Mouse (Mus musculus) MEL (cell line): ENCODE results near the gene Vdac1. TPM values are rescaled to one million over a fixed set of nuclear protein-coding genes. Genes with fewer than 3 reads are reported as not detected.

Source experiments
- DNase-seq: peaks from one replicate; pipeline ENCODE4 v3.0.0; 2011; ENCODE audit warnings: low read depth, low spot score
- H3K27ac ChIP-seq: 2 replicates; pipeline ENCODE4 v1.5.1; 2012; ENCODE audit warnings: low read depth, mild to moderate bottlenecking, control low read depth, low read length, moderate library complexity; ENCODE audit not compliant: control insufficient read depth
- H3K27me3 ChIP-seq, 2 experiments: fragments of 150-350 bp in 1 of 2; sonication (generic) in 1 of 2; 2 replicates each; pipeline ENCODE4 v1.6.1; 2012; ENCODE audit warnings: low read length in 2 of 2, mild to moderate bottlenecking in 2 of 2, improper control_type of control experiment in 1 of 2, moderate library complexity in 1 of 2; ENCODE audit not compliant: insufficient read depth in 2 of 2, control insufficient read depth in 1 of 2
- H3K36me3 ChIP-seq, 2 experiments: 2 replicates each; pipeline ENCODE4 v1.6.1; 2012 to 2014; ENCODE audit warnings: low read length in 2 of 2, improper control_type of control experiment in 1 of 2, inconsistent platforms in 1 of 2, mild to moderate bottlenecking in 1 of 2; ENCODE audit not compliant: insufficient read depth in 2 of 2, control insufficient read depth in 1 of 2
- H3K4me1 ChIP-seq, 2 experiments: fragments of 150-350 bp in 1 of 2; sonication (generic) in 1 of 2; 2 replicates each; pipeline ENCODE4 v1.6.1; 2012; ENCODE audit warnings: low read length in 2 of 2, improper control_type of control experiment in 1 of 2, mild to moderate bottlenecking in 1 of 2; ENCODE audit not compliant: insufficient read depth in 2 of 2, control insufficient read depth in 1 of 2
- H3K4me3 ChIP-seq, 2 experiments: fragments of 150-350 bp in 1 of 2; sonication (generic) in 1 of 2; 2 replicates each; pipeline ENCODE4 v1.5.1; 2012; ENCODE audit warnings: low read depth in 2 of 2, low read length in 2 of 2, mild to moderate bottlenecking in 2 of 2, moderate library complexity in 2 of 2, control low read depth in 1 of 2, improper control_type of control experiment in 1 of 2; ENCODE audit not compliant: control insufficient read depth in 1 of 2, insufficient read depth in 1 of 2
- H3K79me2 ChIP-seq: 2 replicates; pipeline ENCODE4 v1.6.1; 2012; ENCODE audit warnings: mild to moderate bottlenecking, low read length, moderate library complexity; ENCODE audit not compliant: control insufficient read depth, poor library complexity, insufficient read depth
- H3K9ac ChIP-seq: 2 replicates; pipeline ENCODE4 v1.6.1; 2012; ENCODE audit warnings: low read depth, mild to moderate bottlenecking, control low read depth, low read length, moderate library complexity; ENCODE audit not compliant: control insufficient read depth, poor library complexity, severe bottlenecking
- H3K9me3 ChIP-seq: fragments of 150-350 bp; sonication (generic); replicated peaks from 2 replicates; pipeline ENCODE4 v1.6.1; 2012; ENCODE audit warnings: mild to moderate bottlenecking, low read length, improper control_type of control experiment, moderate library complexity; ENCODE audit not compliant: insufficient read depth
- BHLHE40 ChIP-seq: IDR thresholded peaks from 2 replicates; pipeline ENCODE4 v1.6.1; 2012; ENCODE audit warnings: low read depth, mild to moderate bottlenecking, inconsistent platforms, low read length, improper control_type of control experiment, borderline replicate concordance
- CHD1 ChIP-seq: IDR thresholded peaks from 2 replicates; pipeline ENCODE4 v1.6.1; 2012; ENCODE audit warnings: low read depth, mild to moderate bottlenecking, inconsistent platforms, low read length, improper control_type of control experiment
- ELF1 ChIP-seq: IDR thresholded peaks from 2 replicates; pipeline ENCODE4 v1.6.1; 2014; ENCODE audit warnings: low read depth, mild to moderate bottlenecking, inconsistent platforms, low read length, improper control_type of control experiment, moderate library complexity
- ETS1 ChIP-seq: IDR thresholded peaks from 2 replicates; pipeline ENCODE4 v1.6.1; 2012; ENCODE audit warnings: low read depth, mild to moderate bottlenecking, inconsistent platforms, low read length, improper control_type of control experiment, moderate library complexity
- GABPA ChIP-seq: IDR thresholded peaks from 2 replicates; pipeline ENCODE4 v1.6.1; 2012; ENCODE audit warnings: low read depth, mild to moderate bottlenecking, inconsistent platforms, low read length, improper control_type of control experiment, moderate library complexity
- JUND ChIP-seq: IDR thresholded peaks from 2 replicates; pipeline ENCODE4 v1.6.1; 2011; ENCODE audit warnings: low read depth, mild to moderate bottlenecking, improper control_type of control experiment, low read length
- KAT2A ChIP-seq: conservative IDR thresholded peaks from 2 replicates; pipeline ENCODE4 v1.6.1; 2012; ENCODE audit warnings: low read depth, low read length, improper control_type of control experiment, inconsistent platforms
- MAFK ChIP-seq: IDR thresholded peaks from 2 replicates; pipeline ENCODE4 v1.6.1; 2011; ENCODE audit warnings: low read depth, mild to moderate bottlenecking, low read length, improper control_type of control experiment, borderline replicate concordance
- MAZ ChIP-seq: IDR thresholded peaks from 2 replicates; pipeline ENCODE4 v1.6.1; 2012; ENCODE audit warnings: low read depth, mild to moderate bottlenecking, inconsistent platforms, low read length, improper control_type of control experiment
- MXI1 ChIP-seq: IDR thresholded peaks from 2 replicates; pipeline ENCODE4 v1.6.1; 2011; ENCODE audit warnings: mild to moderate bottlenecking, low read depth, low read length, improper control_type of control experiment
- NRF1 ChIP-seq: IDR thresholded peaks from 2 replicates; pipeline ENCODE4 v1.6.1; 2014; ENCODE audit warnings: low read depth, mild to moderate bottlenecking, inconsistent platforms, low read length, improper control_type of control experiment, moderate library complexity; ENCODE audit not compliant: poor library complexity, insufficient read depth, severe bottlenecking
- POLR2A ChIP-seq, 2 experiments: IDR thresholded peaks; 2 replicates each; pipeline ENCODE4 v1.6.1; 2011 to 2012; ENCODE audit warnings: low read length in 2 of 2, mild to moderate bottlenecking in 2 of 2, control low read depth in 1 of 2, improper control_type of control experiment in 1 of 2, low read depth in 1 of 2, moderate library complexity in 1 of 2; ENCODE audit not compliant: control insufficient read depth in 1 of 2, insufficient read depth in 1 of 2, poor library complexity in 1 of 2
- POLR2AphosphoS2 ChIP-seq: IDR thresholded peaks from 2 replicates; pipeline ENCODE4 v1.6.1; 2011; ENCODE audit warnings: low read length, improper control_type of control experiment
- POLR2AphosphoS5 ChIP-seq: IDR thresholded peaks from 2 replicates; pipeline ENCODE4 v1.6.1; 2012; ENCODE audit warnings: low read depth, borderline replicate concordance, mild to moderate bottlenecking, inconsistent platforms, low read length, moderate library complexity, mixed read lengths
- TCF12 ChIP-seq: IDR thresholded peaks from 2 replicates; pipeline ENCODE4 v1.6.1; 2014; ENCODE audit warnings: low read depth, mild to moderate bottlenecking, inconsistent platforms, low read length, improper control_type of control experiment, moderate library complexity
- USF1 ChIP-seq: IDR thresholded peaks from 2 replicates; pipeline ENCODE4 v1.6.1; 2014; ENCODE audit warnings: low read depth, mild to moderate bottlenecking, inconsistent platforms, low read length, improper control_type of control experiment, moderate library complexity
- ZKSCAN1 ChIP-seq: IDR thresholded peaks from 2 replicates; pipeline ENCODE4 v1.6.1; 2012; ENCODE audit warnings: low read depth, mild to moderate bottlenecking, inconsistent platforms, low read length, improper control_type of control experiment, moderate library complexity
- polyA plus RNA-seq, 2 experiments: library from polyadenylated mRNA; stranded (reverse) in 1 of 2; unstranded in 1 of 2; fragments of >175 nt in 1 of 2; fragments of >200 nt in 1 of 2; gene quantifications; 2 replicates each; pipeline versions ENCODE4 v1.2.1 to v1.2.4; 2012; ENCODE audit warnings: low replicate concordance in 2 of 2, low read depth in 1 of 2; ENCODE audit not compliant: insufficient read length in 2 of 2, insufficient read depth in 1 of 2, missing spikeins in 1 of 2
- total RNA-seq: library from RNA; depleted of rRNA; stranded (reverse); fragments of 300-350 nt; gene quantifications from 2 replicates; pipeline ENCODE4 v1.2.3, GENCODE M21; 2012

Vdac1 gene
- total and polyA plus RNA-seq, 3 experiments = 257 to 389 (median 381) TPM

DNA sequence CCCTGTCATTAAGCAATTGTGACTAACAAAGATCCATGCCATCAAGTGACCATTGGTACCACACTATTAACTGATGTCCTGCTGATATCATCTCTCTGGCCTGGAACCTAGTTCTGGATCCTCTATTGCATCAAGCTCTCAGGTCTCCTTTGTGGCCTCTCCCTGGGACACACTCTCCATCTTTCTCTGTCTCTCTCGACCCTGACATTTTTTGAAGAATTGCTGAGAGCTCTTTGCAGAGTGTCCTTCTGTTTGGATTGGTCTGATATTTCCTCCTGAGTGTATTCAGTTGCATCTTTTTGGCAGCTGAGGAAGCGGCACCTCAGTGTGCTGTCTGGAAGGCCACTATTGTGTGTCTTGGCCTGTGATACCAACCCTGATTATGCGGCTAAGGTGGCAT lies 18.6 kb downstream of the Vdac1 start:
- H3K79me2 ChIP-seq = no peaks in the 10 kb centered on the region; the same call in 1 of the 2 replicates
- H3K4me1 ChIP-seq = no peaks in the 10 kb centered on the region
- H3K36me3 ChIP-seq = peaks cover 0 to 43% of the 10 kb centered on the region in 2 experiments; a peak in 2 of 4 replicates
- no peak overlapping the region for H3K9ac ChIP-seq
- no peaks in the 10 kb centered on the region for H3K9me3 ChIP-seq
- H3K4me3 ChIP-seq = no peak overlapping the region
- DNase-seq = no peak
- H3K27ac ChIP-seq = no peak overlapping the region
- TF ChIP-seq USF1 (no peak), POLR2AphosphoS2 (0 out of 2 replicates have a peak, but pooled peaks have one; percentile 10)
- TF ChIP-seq, all 39 proteins: peak for 1
- H3K27me3 ChIP-seq = no peaks in the 10 kb centered on the region

DNA sequence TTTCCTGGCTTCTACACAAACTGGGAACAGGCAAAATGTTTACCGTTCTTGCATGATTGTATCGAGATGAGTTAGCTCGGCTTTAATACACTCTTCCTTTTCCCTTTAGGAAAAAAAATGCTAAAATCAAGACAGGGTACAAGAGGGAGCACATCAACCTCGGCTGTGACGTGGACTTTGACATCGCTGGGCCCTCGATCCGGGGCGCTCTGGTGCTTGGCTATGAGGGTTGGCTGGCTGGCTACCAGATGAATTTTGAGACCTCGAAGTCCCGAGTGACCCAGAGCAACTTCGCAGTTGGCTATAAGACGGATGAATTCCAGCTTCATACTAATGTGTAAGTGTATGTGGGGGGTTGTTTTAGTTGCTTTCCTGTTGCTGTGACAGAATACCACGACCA lies 23.1 kb downstream of the Vdac1 start:
- Histone ChIP-seq H3K9ac (no peak overlapping the region), H3K27me3 (no peaks in the 10 kb centered on the region), H3K9me3 (no peaks in the 10 kb centered on the region), H3K36me3 (peaks cover 0 to 47% of the 10 kb centered on the region in 2 experiments; a peak in 2 of 4 replicates), H3K27ac (no peak overlapping the region), H3K4me1 (no peaks in the 10 kb centered on the region), H3K79me2 (no peaks in the 10 kb centered on the region; the same call in 1 of the 2 replicates), H3K4me3 (no peak overlapping the region)
- no peak for TF ChIP-seq MAZ
- no peak for TF ChIP-seq MAFK
- no peak for TF ChIP-seq ZKSCAN1
- no peak for TF ChIP-seq POLR2AphosphoS5
- TF ChIP-seq MXI1 = no peak
- no peak for TF ChIP-seq CHD1
- no peak for TF ChIP-seq BHLHE40
- no peak for TF ChIP-seq JUND
- no peak for TF ChIP-seq POLR2A (IDR thresholded peaks at IDR 0.05; ENCODE audit: control insufficient read depth in 1 of 2, insufficient read depth in 1 of 2, low read depth in 1 of 2, low read length in 2 of 2, poor library complexity in 1 of 2)
- no peak for TF ChIP-seq NRF1
- TF ChIP-seq TCF12 = no peak
- no peak for TF ChIP-seq ETS1
- TF ChIP-seq GABPA = no peak
- TF ChIP-seq KAT2A = no peak
- no peak for TF ChIP-seq ELF1
- no peak for DNase-seq
